Mouse (Mus musculus) E14TG2a.4 (cell line): ENCODE results near the gene Cxcr6.

Experiments
- H3K27me3 ChIP-seq: 2 replicates; pipeline ENCODE4 v1.6.1; 2014; ENCODE audit warnings: low read length, control low read depth; ENCODE audit not compliant: insufficient read depth
- H3K36me3 ChIP-seq: 2 replicates; pipeline ENCODE4 v1.6.1; 2014; ENCODE audit warnings: low read length, control low read depth; ENCODE audit not compliant: insufficient read depth
- H3K4me1 ChIP-seq: replicated peaks from 2 replicates; pipeline ENCODE4 v1.6.1; 2014; ENCODE audit warnings: low read depth, low read length, control low read depth
- H3K4me3 ChIP-seq: replicated peaks from 2 replicates; pipeline ENCODE4 v1.5.1; 2014; ENCODE audit warnings: mild to moderate bottlenecking, low read length
- H3K9me3 ChIP-seq: 2 replicates; pipeline ENCODE4 v1.6.1; 2014; ENCODE audit warnings: low read length, control low read depth
- CTCF ChIP-seq: conservative IDR thresholded peaks from 2 replicates; pipeline ENCODE4 v1.5.1; 2014; ENCODE audit warnings: low read length
- NANOG ChIP-seq: IDR thresholded peaks from 2 replicates; pipeline ENCODE4 v1.6.1; 2014; ENCODE audit warnings: borderline replicate concordance, low read length, mixed read lengths
- POU5F1 ChIP-seq: IDR thresholded peaks from 2 replicates; pipeline ENCODE4 v1.6.1; 2014; ENCODE audit warnings: low read length, borderline replicate concordance

Gene Cxcr6

GRCm38 (mm10) chr9:123808583-123808982 is 2.3 kb downstream of the Cxcr6 start:
- no peak overlapping the region for H3K4me3 ChIP-seq
- H3K4me1 ChIP-seq, result no peaks in the 10 kb centered on the region
- H3K27me3 ChIP-seq, result no peaks in the 10 kb centered on the region
- H3K36me3 ChIP-seq, result peaks cover 22% of the 10 kb centered on the region
- no peaks in the 10 kb centered on the region for H3K9me3 ChIP-seq
- no peak for TF ChIP-seq CTCF
- no peak for TF ChIP-seq NANOG
- TF ChIP-seq POU5F1, result no peak

- H3K4me1 ChIP-seq, result no peaks in the 10 kb centered on the region
- no peaks in the 10 kb centered on the region for H3K27me3 ChIP-seq
- H3K4me3 ChIP-seq, result no peak overlapping the region
- peaks cover 43% of the 10 kb centered on the region for H3K36me3 ChIP-seq
- H3K9me3 ChIP-seq, result no peaks in the 10 kb centered on the region
- TF ChIP-seq CTCF, result no peak
- no peak for TF ChIP-seq NANOG
- no peak for TF ChIP-seq POU5F1
Observed at GRCm38 (mm10) chr9:123811831-123812230, 5.6 kb downstream of the Cxcr6 start.

GRCm38 (mm10) chr9:123814326-123814725 is 8.1 kb downstream of the Cxcr6 start:
- H3K36me3 ChIP-seq, result peaks cover 52% of the 10 kb centered on the region
- H3K27me3 ChIP-seq, result no peaks in the 10 kb centered on the region
- H3K9me3 ChIP-seq, result no peaks in the 10 kb centered on the region
- H3K4me1 ChIP-seq, result no peaks in the 10 kb centered on the region
- no peak overlapping the region for H3K4me3 ChIP-seq
- TF ChIP-seq POU5F1, result no peak
- TF ChIP-seq NANOG, result no peak
- no peak for TF ChIP-seq CTCF

GRCm38 (mm10) chr9:123814821-123815220 is 8.5 kb downstream of the Cxcr6 start:
- no peaks in the 10 kb centered on the region for H3K4me1 ChIP-seq

GRCm38 (mm10) chr9:123815444-123815843 is 9.2 kb downstream of the Cxcr6 start:
- no peaks in the 10 kb centered on the region for H3K27me3 ChIP-seq
- TF ChIP-seq NANOG (no peak), CTCF (no peak), POU5F1 (no peak)
- H3K4me3 ChIP-seq, result no peak overlapping the region
- no peaks in the 10 kb centered on the region for H3K4me1 ChIP-seq
- no peaks in the 10 kb centered on the region for H3K9me3 ChIP-seq
- H3K36me3 ChIP-seq, result peaks cover 47% of the 10 kb centered on the region

More at GRCm38 (mm10) chr9:123814821-123815220, 8.5 kb downstream of the Cxcr6 start:
- H3K4me3 ChIP-seq, result no peak overlapping the region
- no peaks in the 10 kb centered on the region for H3K9me3 ChIP-seq
- H3K27me3 ChIP-seq, result no peaks in the 10 kb centered on the region
- no peak for TF ChIP-seq POU5F1
- peaks cover 52% of the 10 kb centered on the region for H3K36me3 ChIP-seq

- TF ChIP-seq CTCF, result no peak
- no peak for TF ChIP-seq POU5F1
- no peak for TF ChIP-seq NANOG
- Histone ChIP-seq H3K27me3 (no peaks in the 10 kb centered on the region), H3K36me3 (peaks cover 41% of the 10 kb centered on the region)
Observed at GRCm38 (mm10) chr9:123815996-123816395, 9.7 kb downstream of the Cxcr6 start.

GRCm38 (mm10) chr9:123818601-123819000 is 12.3 kb downstream of the Cxcr6 start:
- H3K4me1 ChIP-seq, result no peaks in the 10 kb centered on the region
- TF ChIP-seq POU5F1 (no peak), NANOG (no peak), CTCF (no peak)
- H3K9me3 ChIP-seq, result no peaks in the 10 kb centered on the region
- H3K4me3 ChIP-seq, result no peak overlapping the region
- peaks cover 55% of the 10 kb centered on the region for H3K36me3 ChIP-seq
- no peaks in the 10 kb centered on the region for H3K27me3 ChIP-seq

More at GRCm38 (mm10) chr9:123815996-123816395, 9.7 kb downstream of the Cxcr6 start:
- Histone ChIP-seq H3K4me3 (no peak overlapping the region), H3K4me1 (no peaks in the 10 kb centered on the region), H3K9me3 (no peaks in the 10 kb centered on the region)

GRCm38 (mm10) chr9:123826631-123827030 is 20.4 kb downstream of the Cxcr6 start:
- no peaks in the 10 kb centered on the region for H3K9me3 ChIP-seq
- TF ChIP-seq NANOG, result no peak
- no peak for TF ChIP-seq CTCF
- no peak for TF ChIP-seq POU5F1
- no peaks in the 10 kb centered on the region for H3K4me1 ChIP-seq
- H3K36me3 ChIP-seq, result peaks cover 82% of the 10 kb centered on the region
- no peak overlapping the region for H3K4me3 ChIP-seq
- no peaks in the 10 kb centered on the region for H3K27me3 ChIP-seq

- no peaks in the 10 kb centered on the region for H3K9me3 ChIP-seq
- no peaks in the 10 kb centered on the region for H3K4me1 ChIP-seq
- no peak overlapping the region for H3K4me3 ChIP-seq
- no peaks in the 10 kb centered on the region for H3K27me3 ChIP-seq
- H3K36me3 ChIP-seq, result peaks cover 61% of the 10 kb centered on the region
- TF ChIP-seq CTCF (no peak), NANOG (no peak), POU5F1 (no peak)
Observed at GRCm38 (mm10) chr9:123828916-123829315, 22.6 kb downstream of the Cxcr6 start.
